Mouse (Mus musculus) layer of hippocampus, adult 18-20 months (tissue): ENCODE measurements around the gene Dusp2. TPM values are rescaled to one million over a fixed set of nuclear protein-coding genes. Genes with fewer than 3 reads are reported as not detected.

Experiments used
- DNase-seq, 2 experiments: peaks; one replicate each; pipeline ENCODE4 v3.0.0; 2022; ENCODE audit warnings: low spot score in 2 of 2
- total RNA-seq, 2 experiments: library from RNA; stranded (reverse); gene quantifications; 2 replicates each; pipeline ENCODE4 v1.2.3; 2021

The Dusp2 gene
- total RNA-seq, 2 experiments from 2014 or later, result 0.91 to 1.4 TPM

- DNase-seq, result no peak
Observed at GRCm38 (mm10) chr2:127363696-127364095, 27.7 kb downstream of the Dusp2 start.

- no peak for DNase-seq
Observed at GRCm38 (mm10) chr2:127364452-127364851, 28.5 kb downstream of the Dusp2 start.

GRCm38 (mm10) chr2:127367126-127367820 is 31.3 kb downstream of the Dusp2 start:
- no peak for DNase-seq

- no peak for DNase-seq
Observed at GRCm38 (mm10) chr2:127369703-127370376, 33.9 kb downstream of the Dusp2 start.

- no peak for DNase-seq
Observed at GRCm38 (mm10) chr2:127370561-127371483, 34.9 kb downstream of the Dusp2 start.

GRCm38 (mm10) chr2:127371484-127371861 is 35.5 kb downstream of the Dusp2 start:
- no peak for DNase-seq

- DNase-seq, result no peak
Observed at GRCm38 (mm10) chr2:127372082-127372481, 36.1 kb downstream of the Dusp2 start.

- no peak for DNase-seq
Observed at GRCm38 (mm10) chr2:127374131-127374530, 38.2 kb downstream of the Dusp2 start.

GRCm38 (mm10) chr2:127375087-127375486 is 39.1 kb downstream of the Dusp2 start:
- no peak for DNase-seq

- DNase-seq, result no peak
Observed at GRCm38 (mm10) chr2:127375759-127376341, 39.9 kb downstream of the Dusp2 start.

- no peak for DNase-seq
Observed at GRCm38 (mm10) chr2:127376423-127377051, 40.6 kb downstream of the Dusp2 start.

GRCm38 (mm10) chr2:127377942-127378610 is 42.1 kb downstream of the Dusp2 start:
- no peak for DNase-seq

GRCm38 (mm10) chr2:127378611-127378990 is 42.6 kb downstream of the Dusp2 start:
- no peak for DNase-seq

- no peak for DNase-seq
Observed at GRCm38 (mm10) chr2:127379250-127379649, 43.3 kb downstream of the Dusp2 start.

GRCm38 (mm10) chr2:127383881-127384280 is 47.9 kb downstream of the Dusp2 start:
- DNase-seq, result no peak

GRCm38 (mm10) chr2:127387521-127387920 is 51.6 kb downstream of the Dusp2 start:
- no peak for DNase-seq
